Mouse (Mus musculus) midbrain, embryonic 14.5 days (tissue): ENCODE data around the gene Poc1a. TPM values are rescaled to one million over a fixed set of nuclear protein-coding genes. Genes with fewer than 3 reads are reported as not detected.

Source experiments
- ATAC-seq: fragments of 200-750 bp; cut with Nextera tagmentation; 2 replicates; pipeline ENCODE4 v1.8.0; 2017; ENCODE audit warnings: moderate number of reproducible peaks, moderate library complexity; ENCODE audit not compliant: low FRiP score, low TSS enrichment
- DNase-seq: peaks from one replicate; pipeline ENCODE4 v3.0.0-alpha.2; 2015
- H3K27ac ChIP-seq: fragments of 300-500 bp; sonication (generic); replicated peaks from 2 replicates; pipeline ENCODE4 v1.5.1; 2014; ENCODE audit warnings: mild to moderate bottlenecking, low read depth, low read length, moderate library complexity
- H3K27me3 ChIP-seq: fragments of 300-500 bp; sonication (generic); 2 replicates; pipeline ENCODE4 v1.6.1; 2014; ENCODE audit warnings: low read length, control low read depth, mixed read lengths; ENCODE audit not compliant: control insufficient read depth, insufficient read depth
- H3K36me3 ChIP-seq: fragments of 300-500 bp; sonication (generic); 2 replicates; pipeline ENCODE4 v1.6.1; 2014; ENCODE audit warnings: low read length, control low read depth; ENCODE audit not compliant: control insufficient read depth, insufficient read depth
- H3K4me1 ChIP-seq: fragments of 300-500 bp; sonication (generic); 2 replicates; pipeline ENCODE4 v1.6.1; 2014; ENCODE audit warnings: mild to moderate bottlenecking, antibody characterized with exemption, low read length, control low read depth; ENCODE audit not compliant: control insufficient read depth, insufficient read depth
- H3K4me2 ChIP-seq: fragments of 300-500 bp; sonication (generic); 2 replicates; pipeline ENCODE4 v1.6.1; 2014; ENCODE audit warnings: mild to moderate bottlenecking, low read length, moderate library complexity
- H3K4me3 ChIP-seq: fragments of 300-500 bp; sonication (generic); replicated peaks from 2 replicates; pipeline ENCODE4 v1.5.1; 2014; ENCODE audit warnings: low read depth, low read length
- H3K9ac ChIP-seq: fragments of 300-500 bp; sonication (generic); replicated peaks from 2 replicates; pipeline ENCODE4 v1.6.1; 2014; ENCODE audit warnings: mild to moderate bottlenecking, low read length, moderate library complexity
- H3K9me3 ChIP-seq: fragments of 300-500 bp; sonication (generic); 2 replicates; pipeline ENCODE4 v1.6.1; 2016; ENCODE audit warnings: low read length, control low read depth, mixed read lengths; ENCODE audit not compliant: control insufficient read depth
- WGBS: fragments of 180-500 bp; shearing (Covaris S2); extraction: QIAGEN DNeasy Blood & Tissue Kit; methylation state at CpG from one replicate; pipeline ENCODE4 v1.1.7; 2014; 5-methylcytosine and 5-hydroxymethylcytosine counted together
- polyA plus RNA-seq: library from polyadenylated mRNA; unstranded; fragments of >200 nt; fragmentation: Nextera tagmentation; extraction: Ambion mirVana; gene quantifications from 2 replicates; pipeline ENCODE4 v1.2.1, GENCODE M21; 2014

Poc1a gene
- polyA plus RNA-seq, 1 experiment from 2014 or later, result 8.4 TPM

- ATAC-seq (no peak), DNase-seq (peak; percentile 61)
- H3K9me3 ChIP-seq, result no peaks in the 10 kb centered on the region
- no peaks in the 10 kb centered on the region for H3K27me3 ChIP-seq
- H3K9ac ChIP-seq, result no peak overlapping the region
- no peak overlapping the region for H3K4me3 ChIP-seq
- no peak overlapping the region for H3K4me2 ChIP-seq
- WGBS, result 30% methylated on average over 11 of the region's 11 CpGs
- H3K27ac ChIP-seq, result peak overlapping the region; percentile 41; the same call in 1 of the 2 replicates
- no peaks in the 10 kb centered on the region for H3K36me3 ChIP-seq
- H3K4me1 ChIP-seq, result peaks cover 19% of the 10 kb centered on the region
These were observed 114.1 kb downstream of the Poc1a start for GRCm38 (mm10) chr9:106394649-106395602.

- Histone ChIP-seq H3K27ac (no peak overlapping the region), H3K27me3 (no peaks in the 10 kb centered on the region), H3K9ac (no peak overlapping the region), H3K36me3 (no peaks in the 10 kb centered on the region), H3K4me3 (no peak overlapping the region), H3K9me3 (no peaks in the 10 kb centered on the region), H3K4me2 (no peak overlapping the region), H3K4me1 (peaks cover 17% of the 10 kb centered on the region)
- WGBS, result 93% methylated on average over 4 of the region's 4 CpGs
- no peak for ATAC-seq
- no peak for DNase-seq
These were observed 116.9 kb downstream of the Poc1a start for GRCm38 (mm10) chr9:106397733-106398132.

- ATAC-seq, result no peak
These were observed 117.9 kb downstream of the Poc1a start for GRCm38 (mm10) chr9:106398667-106399311.

GRCm38 (mm10) chr9:106399808-106400207 is 118.9 kb downstream of the Poc1a start:
- H3K4me3 ChIP-seq, result no peak overlapping the region
- no peaks in the 10 kb centered on the region for H3K36me3 ChIP-seq
- H3K4me2 ChIP-seq, result no peak overlapping the region
- 86% methylated on average over 3 of the region's 3 CpGs for WGBS
- no peaks in the 10 kb centered on the region for H3K9me3 ChIP-seq
- H3K27ac ChIP-seq, result no peak overlapping the region
- peaks cover 8% of the 10 kb centered on the region for H3K4me1 ChIP-seq
- DNase-seq (no peak), ATAC-seq (no peak)
- H3K27me3 ChIP-seq, result no peaks in the 10 kb centered on the region
- no peak overlapping the region for H3K9ac ChIP-seq

More at GRCm38 (mm10) chr9:106398667-106399311, 117.9 kb downstream of the Poc1a start:
- H3K36me3 ChIP-seq, result no peaks in the 10 kb centered on the region
- no peaks in the 10 kb centered on the region for H3K9me3 ChIP-seq
- DNase-seq, result no peak
- no peak overlapping the region for H3K4me3 ChIP-seq
- 84% methylated on average over 9 of the region's 9 CpGs for WGBS
- H3K27me3 ChIP-seq, result no peaks in the 10 kb centered on the region
- H3K9ac ChIP-seq, result no peak overlapping the region
- no peak overlapping the region for H3K4me2 ChIP-seq
- peaks cover 15% of the 10 kb centered on the region for H3K4me1 ChIP-seq
- no peak overlapping the region for H3K27ac ChIP-seq

Other genes starting within 250 kb of the Poc1a start
- gene Col6a4, start 184.3 kb upstream of the Poc1a start, polyA plus RNA-seq, result 0.38 and 0.81 TPM in 2 replicates
- gene Glyctk, start 122.9 kb upstream of the Poc1a start, polyA plus RNA-seq, result 4.6 and 6.8 TPM in 2 replicates
- 54.0 and 75.3 TPM in 2 replicates for gene Wdr82, start 110.1 kb upstream of the Poc1a start, polyA plus RNA-seq
- 11.3 and 13.1 TPM in 2 replicates for gene Ppm1m, start 81.3 kb upstream of the Poc1a start, polyA plus RNA-seq
- 46.4 and 55.4 TPM in 2 replicates for gene Twf2, start 78.0 kb upstream of the Poc1a start, polyA plus RNA-seq
- 0.08 and 0.09 TPM in 2 replicates for gene Tlr9, start 58.5 kb upstream of the Poc1a start, polyA plus RNA-seq
- 93.0 and 101 TPM in 2 replicates for gene Alas1, start 32.4 kb upstream of the Poc1a start, polyA plus RNA-seq
- gene Dusp7, start 87.6 kb downstream of the Poc1a start, polyA plus RNA-seq, result 16.2 and 19.9 TPM in 2 replicates
- gene Rpl29, start 148.4 kb downstream of the Poc1a start, polyA plus RNA-seq, result 708 and 777 TPM in 2 replicates
- 19.1 and 21.6 TPM in 2 replicates for gene Acy1, start 157.3 kb downstream of the Poc1a start, polyA plus RNA-seq
- gene Abhd14b, start 166.4 kb downstream of the Poc1a start, polyA plus RNA-seq, result 6.0 and 6.8 TPM in 2 replicates
- 51.2 and 68.8 TPM in 2 replicates for gene Abhd14a, start 166.6 kb downstream of the Poc1a start, polyA plus RNA-seq
- gene Pcbp4, start 172.2 kb downstream of the Poc1a start, polyA plus RNA-seq, result 219 and 247 TPM in 2 replicates
- 0.93 and 1.00 TPM in 2 replicates for gene Gpr62, start 184.9 kb downstream of the Poc1a start, polyA plus RNA-seq
- gene Rrp9, start 194.9 kb downstream of the Poc1a start, polyA plus RNA-seq, result 41.0 and 41.2 TPM in 2 replicates
- 0.28 and 0.76 TPM in 2 replicates for gene Parp3, start 195.9 kb downstream of the Poc1a start, polyA plus RNA-seq
- gene Iqcf1, start 218.9 kb downstream of the Poc1a start, polyA plus RNA-seq, result not detected in 2 replicates
- gene Iqcf5, start 233.5 kb downstream of the Poc1a start, polyA plus RNA-seq, result not detected in 2 replicates